Mouse (Mus musculus) layer of hippocampus, adult 9-11 months (tissue): Measurements from ENCODE around the gene C2.
"Not testable (repeated sequence)": the region's sequence is repeated elsewhere in the genome, so short reads cannot be mapped to it uniquely, and the experiment has no call there.

Experiments
- DNase-seq: peaks from one replicate; pipeline ENCODE4 v3.0.0; 2022

The C2 gene

GRCm38 (mm10) chr17:34874321-34874720 lies 23.7 kb downstream of the C2 start:
- DNase-seq, result no peak

- no peak for DNase-seq
Measured at GRCm38 (mm10) chr17:34865981-34866380, 32.1 kb downstream of the C2 start.

- DNase-seq, result no peak
Measured at GRCm38 (mm10) chr17:34862416-34863081, 35.5 kb downstream of the C2 start, which contains the start of gene Cfb. TSS of gene Cfb (minus strand) at chr17:34862518.

DNA sequence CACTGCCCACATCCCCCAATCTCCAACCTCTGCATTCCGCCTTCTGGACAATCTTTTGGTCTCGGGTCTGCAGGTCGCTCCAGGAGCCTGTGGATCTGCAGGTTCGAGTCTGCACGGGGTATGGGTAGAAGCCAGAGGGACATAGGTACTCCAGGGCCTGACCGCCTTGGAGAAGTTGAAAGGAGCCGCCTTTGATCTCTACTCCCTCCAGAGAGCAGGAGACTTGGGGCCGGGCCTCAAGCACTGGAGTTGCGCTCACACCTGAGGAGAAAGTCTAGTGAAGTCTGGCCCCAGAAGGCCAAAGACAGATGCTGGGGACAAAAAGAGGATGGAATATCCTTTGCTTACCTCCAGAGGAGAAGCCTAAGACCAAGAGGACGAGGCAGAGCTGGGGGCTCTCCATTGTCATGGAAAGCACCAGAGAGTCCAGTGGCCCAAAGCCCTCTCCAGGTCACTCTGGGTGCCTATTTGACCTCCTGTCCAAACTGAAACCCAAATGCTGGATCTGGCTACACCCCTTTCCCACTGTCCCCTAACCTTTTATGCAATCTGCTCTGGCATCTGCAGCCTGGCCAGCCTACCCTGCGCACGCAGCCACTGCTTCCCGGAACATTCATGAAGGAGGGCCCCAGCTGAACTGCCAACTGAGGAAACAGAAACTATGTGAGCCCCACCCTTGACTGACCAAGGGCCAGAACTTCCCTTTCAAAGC lies 36.2 kb downstream of the C2 start:
- no peak for DNase-seq

- no peak for DNase-seq
Measured at GRCm38 (mm10) chr17:34860514-34860913, 37.6 kb downstream of the C2 start.

DNA sequence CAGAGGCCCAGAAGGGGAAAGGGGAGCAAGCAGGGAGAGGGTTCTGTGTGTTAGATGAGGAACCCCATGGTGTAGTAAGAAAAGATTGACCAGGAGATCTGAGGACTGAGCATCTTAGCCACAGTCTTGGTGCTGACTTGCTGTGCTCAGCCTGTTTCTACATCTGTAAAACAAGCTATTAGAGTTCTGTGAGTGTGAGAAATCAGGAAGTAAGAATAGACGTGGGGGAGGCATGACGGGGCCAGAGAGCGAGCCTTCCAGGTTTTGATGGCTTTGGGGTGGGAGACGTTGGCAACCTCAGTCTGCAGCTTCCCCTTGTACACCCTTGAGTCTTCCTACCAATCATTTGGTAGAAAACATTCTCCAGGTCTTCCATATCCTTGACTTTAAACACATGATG lies 39.4 kb downstream of the C2 start:
- DNase-seq, result no peak

GRCm38 (mm10) chr17:34855825-34856224 lies 42.2 kb downstream of the C2 start:
- DNase-seq, result no peak

DNA sequence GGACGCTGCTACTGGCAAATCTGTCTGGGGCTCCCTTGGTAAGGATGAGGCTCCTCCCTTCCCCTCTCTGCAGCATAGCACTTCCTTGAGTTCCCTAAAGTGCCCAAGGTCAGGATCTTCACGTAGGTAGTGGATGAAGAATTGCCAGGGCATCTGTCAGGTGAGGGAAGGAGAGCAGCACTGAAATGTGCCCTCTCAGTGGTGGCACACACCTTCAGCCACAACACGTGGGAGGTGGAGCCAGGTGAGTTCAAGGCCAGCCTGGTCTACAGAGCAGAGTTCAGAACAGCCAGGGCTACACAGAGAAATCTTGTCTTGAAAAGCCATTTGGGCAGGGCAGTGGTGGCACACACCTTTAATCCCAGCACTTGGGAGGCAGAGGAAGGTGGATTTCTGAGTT lies 43.3 kb downstream of the C2 start:
- DNase-seq, result no peak

- DNase-seq, result no peak
Measured at GRCm38 (mm10) chr17:34853511-34853910, 44.6 kb downstream of the C2 start.

DNA sequence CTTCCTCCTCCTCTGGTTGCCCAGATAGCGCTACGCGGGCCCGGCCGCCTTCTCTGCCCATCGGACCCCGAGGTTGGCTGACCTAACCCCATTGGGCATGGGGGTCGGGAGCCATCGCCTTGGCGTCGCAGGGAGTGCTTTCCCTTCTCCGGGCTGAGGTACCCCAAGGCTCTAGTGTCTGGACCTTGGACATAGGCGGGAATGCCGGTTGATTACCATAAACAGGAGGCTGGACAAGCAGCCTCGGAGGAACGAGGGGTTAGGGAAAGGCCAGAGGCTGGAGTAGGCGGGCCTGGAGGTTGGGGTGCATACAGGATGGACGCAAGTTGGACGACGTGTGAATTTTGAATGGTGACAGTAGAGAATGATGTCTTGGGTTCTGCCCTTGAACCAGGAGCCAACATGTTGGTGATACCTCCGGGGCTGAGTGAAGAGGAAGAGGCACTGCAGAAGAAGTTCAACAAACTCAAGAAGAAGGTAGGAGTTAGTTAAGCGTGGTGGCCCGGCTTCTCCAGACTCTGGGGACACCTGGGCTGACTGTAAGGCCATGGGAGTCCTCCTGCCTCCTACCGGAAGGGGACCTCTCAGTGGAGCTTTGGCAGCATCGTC lies 47.4 kb downstream of the C2 start:
- DNase-seq, result no peak

GRCm38 (mm10) chr17:34849722-34850516 lies 48.1 kb downstream of the C2 start, which contains the start of the genes Skiv2l and Nelfe:
TSS of gene Skiv2l (minus strand) at chr17:34850210.
TSS of gene Nelfe (plus strand) at chr17:34850391.
- DNase-seq, result peak; percentile 98

- DNase-seq, result no peak
Measured at GRCm38 (mm10) chr17:34847615-34848014, 50.5 kb downstream of the C2 start.

DNA sequence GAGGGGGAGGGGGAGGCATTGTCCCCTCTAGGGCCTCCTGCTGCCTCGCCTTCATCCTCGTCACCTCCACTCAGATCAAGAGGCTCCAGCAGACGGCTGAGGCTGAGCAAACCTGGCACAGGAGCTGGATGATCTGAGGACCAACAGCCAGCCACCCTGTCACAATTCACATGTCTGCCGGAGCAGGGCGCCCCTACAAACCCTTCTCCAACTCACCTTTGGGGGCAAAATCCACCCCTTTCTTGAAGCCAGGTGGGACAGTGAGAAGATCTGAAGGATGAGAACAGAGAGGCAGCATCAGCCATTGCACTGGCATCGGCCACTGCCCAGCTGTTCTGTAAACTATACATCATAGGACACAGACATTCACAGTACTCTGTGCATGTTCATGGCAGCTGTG lies 50.9 kb downstream of the C2 start:
- DNase-seq, result no peak

DNA sequence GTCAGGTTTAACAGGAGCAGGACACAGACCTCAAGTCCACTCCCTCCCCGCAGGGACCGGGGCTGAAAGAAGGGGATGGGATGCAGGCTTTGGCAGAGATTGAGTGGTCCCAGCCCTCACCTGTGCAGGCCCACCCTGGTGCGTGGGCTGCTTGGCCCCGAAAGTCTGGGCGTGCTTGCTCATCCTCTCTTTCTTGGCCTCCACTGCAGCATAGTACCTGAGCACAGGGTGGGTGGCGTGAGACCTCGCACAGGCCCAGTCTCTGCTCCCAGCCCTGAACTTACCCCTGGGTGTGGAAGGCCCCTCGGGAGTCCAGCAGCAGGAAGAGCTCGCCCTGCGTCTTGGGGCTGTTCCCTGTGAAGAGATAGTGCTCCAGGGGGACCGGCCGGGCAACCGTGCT lies 53.2 kb downstream of the C2 start:
- no peak for DNase-seq

- no peak for DNase-seq
Measured at GRCm38 (mm10) chr17:34840736-34841307, 57.2 kb downstream of the C2 start.

- no peak for DNase-seq
Measured at GRCm38 (mm10) chr17:34838785-34839184, 59.3 kb downstream of the C2 start.

DNA sequence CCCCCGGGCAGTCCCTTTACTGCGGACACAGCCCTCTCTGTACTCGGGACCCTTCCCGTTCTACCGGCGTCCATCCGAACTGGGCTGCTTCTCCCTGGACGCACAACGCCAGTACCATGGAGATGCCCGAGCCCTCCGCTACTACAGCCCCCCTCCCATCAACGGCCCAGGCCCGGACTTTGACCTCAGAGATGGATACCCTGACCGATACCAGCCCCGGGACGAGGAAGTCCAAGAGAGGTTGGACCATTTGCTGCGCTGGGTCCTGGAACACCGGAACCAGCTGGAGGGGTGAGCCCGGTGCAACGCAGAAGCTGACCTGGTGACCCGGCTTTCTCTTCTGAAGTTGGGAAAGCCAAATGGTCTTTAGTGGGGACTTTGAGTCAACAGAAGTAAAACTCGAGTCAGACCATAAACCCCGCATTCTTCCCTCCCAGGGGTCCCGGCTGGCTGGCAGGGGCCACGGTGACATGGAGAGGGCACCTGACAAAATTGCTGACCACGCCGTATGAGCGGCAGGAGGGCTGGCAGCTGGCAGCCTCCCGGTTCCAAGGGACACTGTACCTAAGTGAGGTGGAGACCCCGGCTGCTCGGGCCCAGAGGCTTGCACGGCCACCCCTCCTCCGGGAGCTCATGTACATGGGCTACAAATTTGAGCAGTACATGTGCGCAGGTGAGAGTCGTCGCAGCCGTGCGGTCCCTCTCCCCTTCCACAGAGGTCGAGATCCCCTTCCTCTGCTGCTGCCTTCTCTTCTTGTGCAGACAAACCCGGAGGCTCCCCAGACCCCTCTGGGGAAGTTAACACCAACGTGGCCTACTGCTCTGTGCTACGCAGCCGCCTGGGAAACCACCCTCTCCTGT lies 60.4 kb downstream of the C2 start:
- no peak for DNase-seq

DNA sequence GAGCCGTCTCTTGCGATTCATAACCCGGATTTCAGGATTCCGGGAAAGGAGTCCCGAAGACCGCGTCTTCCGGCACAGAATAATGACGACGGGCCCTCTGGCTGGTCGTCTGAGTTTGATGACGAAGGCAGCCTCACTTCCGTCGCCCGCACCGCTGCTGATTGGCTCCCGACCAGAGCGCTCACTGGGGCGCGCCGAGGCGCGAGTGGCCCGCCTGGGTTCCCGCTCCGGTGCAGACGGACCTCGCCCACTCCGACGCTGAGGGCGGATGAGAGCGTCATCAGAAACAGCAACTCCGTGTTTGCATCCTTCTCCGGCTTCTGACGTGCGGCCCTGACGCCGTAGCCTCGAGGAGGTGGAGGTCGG lies 61.2 kb downstream of the C2 start, which contains the start of the genes Stk19 and Dxo:
TSS of gene Stk19 (minus strand) at position 90 of the 366 bp plus-strand sequence.
TSS of gene Dxo (plus strand) at position 164 of the 366 bp plus-strand sequence.
- DNase-seq, result peak; percentile 97

DNA sequence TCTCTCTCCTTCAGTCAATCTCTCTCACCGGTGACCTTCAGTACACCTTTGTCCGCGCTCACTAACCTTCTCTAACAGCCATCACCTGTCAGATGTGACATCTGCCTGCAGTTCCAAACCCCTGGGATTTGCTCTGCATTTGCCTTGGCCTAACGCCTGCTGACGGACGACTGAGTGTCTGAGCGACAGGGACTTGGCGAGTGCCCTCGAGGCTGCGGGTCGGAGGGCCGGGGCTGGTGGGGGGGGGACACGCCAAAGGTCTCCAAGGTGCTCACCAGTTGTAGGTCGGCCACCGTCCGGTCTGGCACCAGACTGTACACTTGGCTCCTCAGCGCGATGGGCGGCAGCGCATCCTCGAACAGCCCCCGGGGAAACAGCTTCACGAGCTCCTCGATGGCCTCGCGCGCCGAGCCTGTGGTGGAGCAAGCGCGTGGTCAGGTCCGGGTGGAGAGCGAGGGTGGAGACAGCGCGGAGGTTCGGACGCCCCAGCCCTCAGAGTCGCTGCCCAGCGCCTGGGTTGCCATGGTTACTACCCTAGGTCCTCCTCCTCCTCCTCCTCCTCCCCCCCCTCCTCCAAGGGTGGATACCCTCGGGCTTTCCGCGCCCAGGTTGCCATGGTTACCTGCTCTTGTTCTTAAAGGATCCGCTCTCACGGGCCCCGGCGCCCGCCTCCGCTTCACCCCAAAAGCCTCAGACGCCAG lies 61.8 kb downstream of the C2 start:
- DNase-seq, result no peak

- DNase-seq, result not testable (repeated sequence)
Measured at GRCm38 (mm10) chr17:34830776-34831175, 67.3 kb downstream of the C2 start.

DNA sequence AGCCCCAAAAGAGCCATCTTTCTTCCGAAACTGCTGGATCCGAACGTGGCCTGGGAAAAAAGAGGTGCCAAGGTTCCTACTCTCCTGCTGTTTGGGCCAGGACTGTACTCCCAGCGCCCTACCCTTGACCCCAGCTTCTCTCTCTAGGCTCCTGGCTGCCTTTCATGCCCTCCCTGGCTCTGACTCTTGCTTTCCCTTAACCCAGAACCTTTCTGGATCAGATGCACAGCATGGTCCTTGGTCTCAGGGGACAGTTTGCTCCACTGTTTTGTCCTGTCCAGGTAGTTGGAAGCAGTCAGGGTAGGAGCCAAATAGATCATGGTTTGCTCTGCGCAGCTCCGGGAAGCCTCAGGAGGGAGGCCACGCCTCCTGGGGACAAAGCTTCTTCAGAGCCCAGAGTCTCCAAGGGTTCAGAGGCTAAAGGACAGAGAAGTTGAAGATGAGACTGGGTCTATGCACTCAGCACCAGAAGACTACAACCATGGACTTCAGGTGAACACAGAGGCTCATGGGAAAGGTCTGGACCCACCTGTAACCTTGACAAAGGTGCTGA lies 83.2 kb downstream of the C2 start:
- no peak for DNase-seq
